Mouse (Mus musculus): ENCODE results near the gene Otub2. TPM values are rescaled to one million over a fixed set of nuclear protein-coding genes. Genes with fewer than 3 reads are reported as not detected.

Otub2 gene
- total RNA-seq, 1 experiment from 2014 or later, result 2.0 TPM

DNA sequence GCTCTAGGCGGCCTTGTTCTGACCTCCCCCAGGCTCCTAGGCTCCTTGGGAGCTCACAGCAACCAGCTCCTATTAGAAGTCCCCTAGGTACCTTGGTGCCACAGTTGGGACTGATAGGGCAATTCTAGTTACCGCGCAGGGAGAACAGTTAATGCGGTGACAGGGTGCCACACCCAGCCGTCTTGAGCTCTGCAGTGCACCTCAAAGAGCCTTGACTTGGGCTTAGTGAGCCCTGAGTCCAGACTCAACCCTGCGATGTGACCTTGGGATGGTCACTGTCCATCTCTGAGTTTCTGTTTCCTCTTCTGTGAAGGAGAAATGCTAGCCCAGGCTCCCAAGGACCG is 20.2 kb upstream of the Otub2 start:
- ATAC-seq (replicated peaks; ENCODE audit: insufficient number of reproducible peaks, low FRiP score, low TSS enrichment, poor library complexity, severe bottlenecking), result no peak

- no peak for ATAC-seq (replicated peaks; ENCODE audit: insufficient number of reproducible peaks, low FRiP score, low TSS enrichment, poor library complexity, severe bottlenecking)
Observed at GRCm38 (mm10) chr12:103368777-103369176, 19.7 kb upstream of the Otub2 start.

DNA sequence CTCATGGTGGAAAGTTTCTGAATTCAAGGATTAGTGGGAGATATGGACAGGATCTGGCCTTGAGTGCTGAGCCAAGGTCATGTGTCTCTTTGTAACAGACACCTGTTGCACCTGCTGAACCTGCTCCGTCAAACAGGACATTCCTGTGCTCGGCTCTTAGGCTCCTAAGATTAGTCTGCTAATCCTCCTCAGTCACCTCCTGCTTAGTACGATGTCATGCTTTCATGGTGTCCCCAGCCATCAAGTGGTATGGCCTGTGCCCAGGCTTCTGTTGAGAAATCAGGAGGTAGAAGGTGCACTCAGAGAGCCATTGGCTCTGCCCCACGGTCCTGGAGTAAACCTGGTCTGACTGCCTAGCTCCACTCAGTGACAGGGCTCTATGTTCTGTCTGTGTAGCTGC is 17.6 kb upstream of the Otub2 start:
- no peak for ATAC-seq (replicated peaks; ENCODE audit: insufficient number of reproducible peaks, low FRiP score, low TSS enrichment, poor library complexity, severe bottlenecking)

GRCm38 (mm10) chr12:103371711-103372110 is 16.8 kb upstream of the Otub2 start:
- ATAC-seq (replicated peaks; ENCODE audit: insufficient number of reproducible peaks, low FRiP score, low TSS enrichment, poor library complexity, severe bottlenecking), result no peak

DNA sequence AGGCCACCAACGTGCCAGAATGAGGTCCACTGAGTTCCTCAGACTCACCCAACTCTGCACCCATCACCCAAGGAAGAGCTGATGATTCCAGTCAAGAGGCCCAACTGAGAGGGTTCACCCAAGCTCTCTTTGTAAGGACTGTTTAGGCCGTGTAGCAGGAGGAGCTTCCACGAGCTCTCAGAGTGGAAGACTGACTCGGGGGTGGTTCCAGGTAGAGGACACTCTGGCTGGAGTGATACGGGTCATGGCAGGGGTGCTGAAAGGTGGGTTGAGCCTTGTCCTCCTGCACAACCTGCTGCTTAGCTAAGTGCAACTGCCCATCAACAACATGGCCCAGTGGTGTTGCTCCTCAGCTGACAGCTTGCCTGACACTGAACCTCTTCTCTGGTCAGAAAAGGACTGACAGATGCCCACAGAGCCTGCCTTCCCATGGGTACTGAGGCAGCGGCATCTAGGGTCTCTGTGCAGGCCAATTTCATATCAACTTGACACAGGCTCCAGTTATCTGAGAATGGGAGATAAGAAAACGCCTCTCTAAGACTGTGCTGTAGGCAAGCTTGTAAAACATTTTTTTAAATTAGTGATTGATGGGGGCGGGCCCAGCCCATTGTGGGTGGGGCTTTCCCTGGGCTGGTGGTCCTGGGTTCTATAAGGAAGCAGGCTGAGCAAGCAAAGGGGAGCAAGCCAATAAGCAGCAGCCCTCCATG is 14.8 kb upstream of the Otub2 start:
- no peak for ATAC-seq (replicated peaks; ENCODE audit: insufficient number of reproducible peaks, low FRiP score, low TSS enrichment, poor library complexity, severe bottlenecking)

DNA sequence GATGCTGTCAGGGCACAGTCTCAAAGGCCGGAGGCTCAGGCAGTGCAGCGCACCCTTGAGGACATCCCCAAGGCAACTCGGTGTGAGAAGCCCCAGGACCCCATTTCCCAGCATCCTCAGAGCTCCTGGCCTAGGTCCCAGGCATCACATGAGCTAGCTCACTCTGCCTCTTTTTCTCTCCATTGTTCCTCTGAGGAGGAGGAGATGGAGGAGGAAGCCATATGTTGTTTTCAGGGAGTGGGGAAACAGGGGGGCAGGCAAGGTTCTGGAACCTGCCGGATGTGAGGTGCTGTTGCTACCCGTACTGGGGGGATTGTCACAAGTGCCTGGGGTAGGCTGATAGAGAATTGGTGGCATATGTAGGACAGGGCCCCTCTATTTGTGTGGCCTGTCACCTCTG is 12.4 kb upstream of the Otub2 start:
- no peak for ATAC-seq (replicated peaks; ENCODE audit: insufficient number of reproducible peaks, low FRiP score, low TSS enrichment, poor library complexity, severe bottlenecking)

DNA sequence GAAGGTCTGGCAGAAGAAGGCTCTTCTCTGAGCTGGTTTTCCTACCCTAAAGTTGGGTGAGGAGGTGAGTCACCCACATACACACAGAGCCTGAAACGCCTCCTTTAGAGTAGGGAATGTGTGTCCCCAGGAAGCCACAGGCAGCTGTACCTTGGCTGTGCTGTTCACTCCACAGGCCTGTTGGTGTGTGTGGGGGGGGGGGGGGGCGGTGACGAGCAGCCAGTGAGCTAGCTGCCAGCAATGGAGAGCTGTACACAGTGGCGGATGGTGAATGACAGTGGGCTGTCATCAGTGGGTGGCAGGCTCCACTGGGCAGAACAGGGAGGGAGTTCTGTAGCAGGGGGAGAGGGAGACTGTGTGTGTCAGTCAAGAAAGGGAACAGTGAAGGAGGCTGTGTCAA is 11.7 kb upstream of the Otub2 start:
- no peak for ATAC-seq (replicated peaks; ENCODE audit: insufficient number of reproducible peaks, low FRiP score, low TSS enrichment, poor library complexity, severe bottlenecking)

DNA sequence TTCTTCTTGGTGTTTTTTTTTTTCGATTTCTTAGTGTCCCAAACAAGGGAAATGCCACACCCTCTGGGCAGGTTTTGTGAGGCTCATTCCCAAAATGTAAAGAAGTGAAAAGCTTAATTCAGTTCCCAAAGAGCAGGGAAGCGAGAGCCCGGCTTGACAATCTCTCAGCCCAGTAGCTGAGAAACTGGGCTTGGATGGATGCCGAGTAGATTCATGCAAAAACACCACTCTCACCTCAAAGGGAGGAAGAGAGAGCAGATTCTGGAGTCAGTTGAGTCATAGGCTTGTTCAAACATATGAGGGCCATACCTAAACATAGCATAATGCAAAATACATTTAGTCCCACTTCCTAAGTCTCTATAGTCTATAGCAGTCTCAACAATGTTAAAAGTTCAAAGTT is 8.3 kb upstream of the Otub2 start:
- ATAC-seq (replicated peaks; ENCODE audit: insufficient number of reproducible peaks, low FRiP score, low TSS enrichment, poor library complexity, severe bottlenecking), result no peak

- no peak for ATAC-seq (replicated peaks; ENCODE audit: insufficient number of reproducible peaks, low FRiP score, low TSS enrichment, poor library complexity, severe bottlenecking)
Observed at GRCm38 (mm10) chr12:103389348-103389727, 856 bp downstream of the Otub2 start.

- ATAC-seq (replicated peaks; ENCODE audit: insufficient number of reproducible peaks, low FRiP score, low TSS enrichment, poor library complexity, severe bottlenecking), result no peak
Observed at GRCm38 (mm10) chr12:103389982-103390381, 1.5 kb downstream of the Otub2 start.

DNA sequence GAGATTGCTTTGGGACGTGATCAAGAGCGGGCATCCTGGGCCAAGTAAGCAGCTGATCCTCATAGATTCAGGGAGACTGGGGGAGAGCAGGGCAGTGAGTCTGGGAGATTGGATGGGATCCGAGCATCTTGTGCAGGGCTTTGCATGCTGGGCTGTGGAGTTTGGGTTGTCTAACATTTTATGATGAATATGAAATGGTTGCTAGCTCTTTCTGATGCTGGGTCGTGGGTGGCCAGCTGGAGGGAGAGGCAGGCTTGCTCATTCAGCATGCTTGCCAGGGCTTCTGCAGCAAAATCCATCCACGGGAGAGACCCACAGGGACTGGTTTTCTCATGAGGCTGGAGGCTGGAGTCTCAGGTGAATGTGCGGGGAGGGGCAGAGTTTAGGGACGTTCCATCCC is 2.6 kb downstream of the Otub2 start:
- no peak for ATAC-seq (replicated peaks; ENCODE audit: insufficient number of reproducible peaks, low FRiP score, low TSS enrichment, poor library complexity, severe bottlenecking)

DNA sequence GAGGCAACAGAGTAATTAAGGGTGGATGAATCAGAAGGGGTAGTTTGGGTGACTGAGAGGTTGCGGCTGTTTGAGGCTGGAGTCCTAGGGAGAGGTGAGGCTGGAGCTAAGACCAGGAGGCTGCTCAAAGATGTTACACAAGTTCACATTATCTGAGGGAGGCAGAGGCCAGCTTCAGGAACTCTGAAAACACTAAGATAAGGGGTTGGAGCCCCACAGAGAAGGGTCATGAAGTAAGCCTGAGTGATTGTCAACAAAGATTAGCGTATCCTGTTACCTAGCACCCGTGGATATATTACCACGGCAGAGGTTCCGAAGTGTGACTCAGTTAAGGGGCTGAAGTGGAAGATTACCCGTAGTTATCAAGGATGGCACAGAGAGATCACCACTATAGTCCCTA is 5.0 kb downstream of the Otub2 start:
- ATAC-seq (replicated peaks; ENCODE audit: insufficient number of reproducible peaks, low FRiP score, low TSS enrichment, poor library complexity, severe bottlenecking), result no peak

GRCm38 (mm10) chr12:103395486-103396275 is 7.2 kb downstream of the Otub2 start:
- ATAC-seq (replicated peaks; ENCODE audit: insufficient number of reproducible peaks, low FRiP score, low TSS enrichment, poor library complexity, severe bottlenecking), result no peak

GRCm38 (mm10) chr12:103396751-103397150 is 8.3 kb downstream of the Otub2 start:
- ATAC-seq (replicated peaks; ENCODE audit: insufficient number of reproducible peaks, low FRiP score, low TSS enrichment, poor library complexity, severe bottlenecking), result no peak

DNA sequence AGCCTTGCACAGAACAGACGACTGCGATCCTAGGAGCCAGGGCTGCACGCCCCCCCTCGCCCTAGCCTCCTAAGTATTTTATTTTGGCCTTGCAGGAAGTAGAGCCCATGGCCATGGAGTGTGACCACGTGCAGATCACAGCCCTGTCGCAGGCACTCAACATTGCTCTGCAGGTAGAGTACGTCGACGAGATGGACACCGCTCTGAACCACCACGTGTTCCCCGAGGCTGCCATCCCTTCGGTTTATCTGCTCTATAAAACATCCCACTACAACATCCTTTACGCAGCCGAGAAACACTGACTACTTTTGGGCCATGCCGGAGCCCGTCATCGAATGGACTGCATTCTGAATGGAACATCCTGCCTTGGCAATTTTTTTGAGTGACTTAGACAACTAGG is 15.6 kb downstream of the Otub2 start:
- ATAC-seq (replicated peaks; ENCODE audit: insufficient number of reproducible peaks, low FRiP score, low TSS enrichment, poor library complexity, severe bottlenecking), result no peak

GRCm38 (mm10) chr12:103407720-103408119 is 19.2 kb downstream of the Otub2 start, which contains the start of gene 9330161L09Rik:
Gene 9330161L09Rik, minus strand, starts transcription at chr12:103407820.
- no peak for ATAC-seq (replicated peaks; ENCODE audit: insufficient number of reproducible peaks, low FRiP score, low TSS enrichment, poor library complexity, severe bottlenecking)

GRCm38 (mm10) chr12:103408144-103408543 is 19.7 kb downstream of the Otub2 start:
- ATAC-seq (replicated peaks; ENCODE audit: insufficient number of reproducible peaks, low FRiP score, low TSS enrichment, poor library complexity, severe bottlenecking), result no peak

DNA sequence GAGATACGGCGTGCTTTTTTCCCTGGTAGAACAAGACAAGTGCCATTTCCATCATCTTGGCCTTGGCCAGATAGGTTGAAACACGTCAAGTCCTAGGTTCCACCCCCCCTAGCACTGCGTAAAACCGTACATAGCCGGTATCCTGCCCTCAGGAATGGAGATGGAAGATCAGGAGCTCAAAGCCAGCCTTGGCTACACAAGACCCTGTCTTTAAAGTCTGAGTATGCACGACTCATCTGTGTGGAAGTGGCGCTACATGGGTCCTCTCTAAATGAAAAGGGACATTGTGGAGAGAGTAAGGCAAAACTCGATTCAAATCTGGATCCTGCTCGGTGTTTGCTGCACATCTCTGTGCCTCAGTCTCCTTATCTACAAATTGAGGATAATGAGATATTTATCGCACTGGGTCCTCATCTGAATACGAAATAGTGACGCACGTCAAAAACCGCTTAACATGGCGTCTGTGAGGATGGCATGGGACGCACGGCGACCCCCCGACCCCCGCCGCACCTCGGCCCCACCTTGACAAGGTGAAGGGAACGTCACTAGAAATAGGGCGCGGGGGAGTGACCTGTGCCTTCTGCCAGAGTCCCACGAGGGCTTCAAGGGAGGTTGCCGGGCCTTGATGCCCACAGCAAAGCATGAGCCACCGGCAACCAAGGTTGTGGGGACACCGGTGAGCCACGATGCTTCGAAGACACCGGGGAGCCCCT is 36.7 kb downstream of the Otub2 start:
- no peak for ATAC-seq (replicated peaks; ENCODE audit: insufficient number of reproducible peaks, low FRiP score, low TSS enrichment, poor library complexity, severe bottlenecking)

GRCm38 (mm10) chr12:103425729-103426470 is 37.4 kb downstream of the Otub2 start, which contains the start of gene Ddx24:
Gene Ddx24, minus strand, starts transcription at chr12:103425830.
- peak; percentile 100 for ATAC-seq (replicated peaks; ENCODE audit: insufficient number of reproducible peaks, low FRiP score, low TSS enrichment, poor library complexity, severe bottlenecking)
